Mouse (Mus musculus): ENCODE measurements around the gene Ube4b. TPM values are rescaled to one million over a fixed set of nuclear protein-coding genes. Genes with fewer than 3 reads are reported as not detected.

The Ube4b gene
- polyA plus RNA-seq, 1 experiment from 2014 or later, result 68.8 TPM

GRCm38 (mm10) chr4:149322286-149322685 is 104.3 kb downstream of the Ube4b start:
- no peak for ATAC-seq (ENCODE audit: insufficient read depth, low FRiP score, low TSS enrichment)
- H3K4me1 ChIP-seq (ENCODE audit: control insufficient read depth, insufficient read depth, low read length), result no peaks in the 10 kb centered on the region
- H3K4me2 ChIP-seq (ENCODE audit: low read depth), result no peak overlapping the region
- no peak for DNase-seq (ENCODE audit: low spot score)
- WGBS, result 61% methylated on average over 4 of the region's 4 CpGs
- H3K4me3 ChIP-seq (ENCODE audit: low read depth, low read length), result no peak overlapping the region
- no peak overlapping the region for H3K9ac ChIP-seq (ENCODE audit: low read length)
- no peaks in the 10 kb centered on the region for H3K27me3 ChIP-seq (ENCODE audit: control insufficient read depth, insufficient read depth, low read length)
- H3K36me3 ChIP-seq (ENCODE audit: control insufficient read depth, insufficient read depth, low read length), result no peaks in the 10 kb centered on the region
- H3K9me3 ChIP-seq (ENCODE audit: control insufficient read depth, low read length), result no peaks in the 10 kb centered on the region
- no peak overlapping the region for H3K27ac ChIP-seq (ENCODE audit: low read depth, low read length)

GRCm38 (mm10) chr4:149319088-149319487 is 107.5 kb downstream of the Ube4b start:
- no peak overlapping the region for H3K4me2 ChIP-seq (ENCODE audit: low read depth)
- 84% methylated on average over 9 of the region's 9 CpGs for WGBS
- H3K27ac ChIP-seq (ENCODE audit: low read depth, low read length), result no peak overlapping the region
- H3K4me1 ChIP-seq (ENCODE audit: control insufficient read depth, insufficient read depth, low read length), result no peaks in the 10 kb centered on the region
- ATAC-seq (ENCODE audit: insufficient read depth, low FRiP score, low TSS enrichment), result no peak
- no peaks in the 10 kb centered on the region for H3K9me3 ChIP-seq (ENCODE audit: control insufficient read depth, low read length)
- H3K27me3 ChIP-seq (ENCODE audit: control insufficient read depth, insufficient read depth, low read length), result no peaks in the 10 kb centered on the region
- no peak overlapping the region for H3K4me3 ChIP-seq (ENCODE audit: low read depth, low read length)
- no peaks in the 10 kb centered on the region for H3K36me3 ChIP-seq (ENCODE audit: control insufficient read depth, insufficient read depth, low read length)
- no peak for DNase-seq (ENCODE audit: low spot score)
- no peak overlapping the region for H3K9ac ChIP-seq (ENCODE audit: low read length)

- H3K4me3 ChIP-seq (ENCODE audit: low read depth, low read length), result no peak overlapping the region
- no peak overlapping the region for H3K4me2 ChIP-seq (ENCODE audit: low read depth)
- H3K27me3 ChIP-seq (ENCODE audit: control insufficient read depth, insufficient read depth, low read length), result no peaks in the 10 kb centered on the region
- no peaks in the 10 kb centered on the region for H3K36me3 ChIP-seq (ENCODE audit: control insufficient read depth, insufficient read depth, low read length)
- no peaks in the 10 kb centered on the region for H3K4me1 ChIP-seq (ENCODE audit: control insufficient read depth, insufficient read depth, low read length)
- ATAC-seq (ENCODE audit: insufficient read depth, low FRiP score, low TSS enrichment) (no peak), DNase-seq (ENCODE audit: low spot score) (no peak)
- no peak overlapping the region for H3K27ac ChIP-seq (ENCODE audit: low read depth, low read length)
- no peak overlapping the region for H3K9ac ChIP-seq (ENCODE audit: low read length)
- no peaks in the 10 kb centered on the region for H3K9me3 ChIP-seq (ENCODE audit: control insufficient read depth, low read length)
- 58% methylated on average over 5 of the region's 5 CpGs for WGBS
Measured at GRCm38 (mm10) chr4:149317387-149317786, 109.2 kb downstream of the Ube4b start.

- Histone ChIP-seq H3K9ac (ENCODE audit: low read length) (no peak overlapping the region), H3K4me3 (ENCODE audit: low read depth, low read length) (no peak overlapping the region), H3K27ac (ENCODE audit: low read depth, low read length) (no peak overlapping the region), H3K27me3 (ENCODE audit: control insufficient read depth, insufficient read depth, low read length) (no peaks in the 10 kb centered on the region), H3K4me2 (ENCODE audit: low read depth) (no peak overlapping the region), H3K9me3 (ENCODE audit: control insufficient read depth, low read length) (no peaks in the 10 kb centered on the region), H3K36me3 (ENCODE audit: control insufficient read depth, insufficient read depth, low read length) (no peaks in the 10 kb centered on the region), H3K4me1 (ENCODE audit: control insufficient read depth, insufficient read depth, low read length) (no peaks in the 10 kb centered on the region)
- WGBS, result 95% methylated on average over 11 of the region's 11 CpGs
- DNase-seq (ENCODE audit: low spot score) (no peak), ATAC-seq (ENCODE audit: insufficient read depth, low FRiP score, low TSS enrichment) (no peak)
Measured at GRCm38 (mm10) chr4:149314275-149314837, 112.2 kb downstream of the Ube4b start.

GRCm38 (mm10) chr4:149313558-149314253 is 112.8 kb downstream of the Ube4b start:
- Histone ChIP-seq H3K27me3 (ENCODE audit: control insufficient read depth, insufficient read depth, low read length) (no peaks in the 10 kb centered on the region), H3K4me2 (ENCODE audit: low read depth) (no peak overlapping the region), H3K4me1 (ENCODE audit: control insufficient read depth, insufficient read depth, low read length) (peaks cover 1% of the 10 kb centered on the region; the same call in 1 of the 2 replicates), H3K9ac (ENCODE audit: low read length) (no peak overlapping the region), H3K36me3 (ENCODE audit: control insufficient read depth, insufficient read depth, low read length) (no peaks in the 10 kb centered on the region), H3K4me3 (ENCODE audit: low read depth, low read length) (no peak overlapping the region), H3K27ac (ENCODE audit: low read depth, low read length) (no peak overlapping the region), H3K9me3 (ENCODE audit: control insufficient read depth, low read length) (no peaks in the 10 kb centered on the region)
- ATAC-seq (ENCODE audit: insufficient read depth, low FRiP score, low TSS enrichment), result no peak
- WGBS, result 84% methylated on average over 12 of the region's 12 CpGs
- DNase-seq (ENCODE audit: low spot score), result no peak

- Histone ChIP-seq H3K9me3 (ENCODE audit: control insufficient read depth, low read length) (no peaks in the 10 kb centered on the region), H3K27ac (ENCODE audit: low read depth, low read length) (no peak overlapping the region), H3K4me2 (ENCODE audit: low read depth) (no peak overlapping the region), H3K27me3 (ENCODE audit: control insufficient read depth, insufficient read depth, low read length) (no peaks in the 10 kb centered on the region), H3K36me3 (ENCODE audit: control insufficient read depth, insufficient read depth, low read length) (no peaks in the 10 kb centered on the region), H3K9ac (ENCODE audit: low read length) (no peak overlapping the region), H3K4me1 (ENCODE audit: control insufficient read depth, insufficient read depth, low read length) (peaks cover 5% of the 10 kb centered on the region; the same call in 1 of the 2 replicates), H3K4me3 (ENCODE audit: low read depth, low read length) (no peak overlapping the region)
- ATAC-seq (ENCODE audit: insufficient read depth, low FRiP score, low TSS enrichment) (no peak), DNase-seq (ENCODE audit: low spot score) (no peak)
- WGBS, result 85% methylated on average over 5 of the region's 5 CpGs
Measured at GRCm38 (mm10) chr4:149311996-149312395, 114.6 kb downstream of the Ube4b start.

- no peaks in the 10 kb centered on the region for H3K36me3 ChIP-seq (ENCODE audit: control insufficient read depth, insufficient read depth, low read length)
- H3K9me3 ChIP-seq (ENCODE audit: control insufficient read depth, low read length), result no peaks in the 10 kb centered on the region
- H3K4me2 ChIP-seq (ENCODE audit: low read depth), result peak overlapping the region; percentile 49
- peak overlapping the region; percentile 99 for H3K4me3 ChIP-seq (ENCODE audit: low read depth, low read length)
- DNase-seq (ENCODE audit: low spot score) (no peak), ATAC-seq (ENCODE audit: insufficient read depth, low FRiP score, low TSS enrichment) (no peak)
- peaks cover 10% of the 10 kb centered on the region for H3K4me1 ChIP-seq (ENCODE audit: control insufficient read depth, insufficient read depth, low read length)
- WGBS, result 37% methylated on average over 3 of the region's 3 CpGs
- no peaks in the 10 kb centered on the region for H3K27me3 ChIP-seq (ENCODE audit: control insufficient read depth, insufficient read depth, low read length)
- peak overlapping the region; percentile 90 for H3K27ac ChIP-seq (ENCODE audit: low read depth, low read length)
- peak overlapping the region; percentile 98 for H3K9ac ChIP-seq (ENCODE audit: low read length)
Measured at GRCm38 (mm10) chr4:149308491-149308820, 118.1 kb downstream of the Ube4b start.

GRCm38 (mm10) chr4:149307596-149308490 is 118.7 kb downstream of the Ube4b start, which contains the start of gene Kif1b:
TSS of gene Kif1b (minus strand) at chr4:149307693.
- DNase-seq (ENCODE audit: low spot score), result peak; percentile 99
- H3K27me3 ChIP-seq (ENCODE audit: control insufficient read depth, insufficient read depth, low read length), result no peaks in the 10 kb centered on the region
- no peaks in the 10 kb centered on the region for H3K36me3 ChIP-seq (ENCODE audit: control insufficient read depth, insufficient read depth, low read length)
- peaks cover 10% of the 10 kb centered on the region for H3K4me1 ChIP-seq (ENCODE audit: control insufficient read depth, insufficient read depth, low read length)
- peak within 1 kb of the TSS; percentile 99 for H3K4me3 ChIP-seq (ENCODE audit: low read depth, low read length)
- peak; percentile 96 for ATAC-seq (ENCODE audit: insufficient read depth, low FRiP score, low TSS enrichment)
- H3K27ac ChIP-seq (ENCODE audit: low read depth, low read length), result peak within 1 kb of the TSS; percentile 90
- H3K9ac ChIP-seq (ENCODE audit: low read length), result peak within 1 kb of the TSS; percentile 98
- WGBS, result under 1% methylated on average over 79 of the region's 79 CpGs
- peak within 1 kb of the TSS; percentile 69 for H3K4me2 ChIP-seq (ENCODE audit: low read depth)
- no peaks in the 10 kb centered on the region for H3K9me3 ChIP-seq (ENCODE audit: control insufficient read depth, low read length)

All from neural tube, embryonic 11.5 days (tissue).